Mouse (Mus musculus) thymus, adult 2 months (tissue): Measurements from ENCODE around the gene Ddhd1. TPM values are rescaled to one million over a fixed set of nuclear protein-coding genes. Genes with fewer than 3 reads are reported as not detected.
"Not testable (repeated sequence)": the region's sequence is repeated elsewhere in the genome, so short reads cannot be mapped to it uniquely, and the experiment has no call there.

ENCODE experiments used
- DNase-seq: peaks from one replicate; pipeline ENCODE4 v3.0.0; 2021
- H3K27ac ChIP-seq: fragments of 200-500 bp; 2 replicates; pipeline ENCODE4 v1.5.1; 2012; ENCODE audit warnings: low read length, control low read depth; ENCODE audit not compliant: control insufficient read depth, insufficient read depth
- H3K27me3 ChIP-seq: fragments of 200-500 bp; 2 replicates; pipeline ENCODE4 v1.6.1; 2012; ENCODE audit warnings: mild to moderate bottlenecking, low read length, moderate library complexity, mixed read lengths; ENCODE audit not compliant: control insufficient read depth, insufficient read depth
- H3K36me3 ChIP-seq: fragments of 200-500 bp; 2 replicates; pipeline ENCODE4 v1.6.1; 2012; ENCODE audit warnings: mild to moderate bottlenecking, low read length, moderate library complexity; ENCODE audit not compliant: control insufficient read depth, insufficient read depth
- H3K4me1 ChIP-seq: fragments of 200-500 bp; replicated peaks from 2 replicates; pipeline ENCODE4 v1.6.1; 2012; ENCODE audit warnings: low read length; ENCODE audit not compliant: control insufficient read depth, insufficient read depth
- H3K4me3 ChIP-seq: fragments of 200-500 bp; 2 replicates; pipeline ENCODE4 v1.5.1; 2012; ENCODE audit warnings: mild to moderate bottlenecking, low read length, control low read depth, moderate library complexity; ENCODE audit not compliant: control insufficient read depth, insufficient read depth
- CTCF ChIP-seq: fragments of 200-500 bp; IDR thresholded peaks from 2 replicates; pipeline ENCODE4 v1.5.1; 2012; ENCODE audit warnings: mild to moderate bottlenecking, control low read depth, low read length, moderate library complexity, borderline replicate concordance; ENCODE audit not compliant: control insufficient read depth, poor library complexity, insufficient read depth; ENCODE audit errors: extremely low read depth
- POLR2A ChIP-seq: fragments of 200-500 bp; IDR thresholded peaks from 2 replicates; pipeline ENCODE4 v1.6.1; 2012; ENCODE audit warnings: mild to moderate bottlenecking, low read length, control low read depth, moderate library complexity; ENCODE audit not compliant: control insufficient read depth, poor library complexity, insufficient read depth; ENCODE audit errors: extremely low read depth
- WGBS: fragments of 180-500 bp; shearing (Covaris S2); methylation state at CpG from one replicate; pipeline ENCODE4 v1.1.7; 2018; 5-methylcytosine and 5-hydroxymethylcytosine counted together
- polyA plus RNA-seq: library from polyadenylated mRNA; depleted of rRNA; stranded (reverse); fragments of >200 nt; gene quantifications from 2 replicates; pipeline ENCODE4 v1.2.3, GENCODE M21; 2012

Gene Ddhd1
- polyA plus RNA-seq, 1 experiment = 22.7 TPM

DNA sequence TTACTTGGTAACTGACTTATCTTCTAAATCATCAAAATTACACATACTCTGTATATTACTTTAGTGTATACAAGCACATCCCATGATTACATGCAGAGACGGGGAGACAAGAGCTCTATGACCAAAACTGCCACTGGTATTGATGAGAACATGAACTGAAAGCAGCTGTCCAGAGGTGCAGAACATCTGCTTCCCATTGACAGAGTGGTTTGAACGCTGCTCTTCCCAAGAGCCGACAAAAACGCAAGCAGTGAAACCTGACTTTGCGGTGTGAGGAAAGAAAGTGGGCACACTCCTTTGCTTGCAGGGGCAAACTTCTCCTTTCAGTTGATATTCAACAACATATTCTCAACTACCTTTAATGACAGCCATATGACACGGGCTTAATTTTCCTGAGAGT is 64.7 kb downstream of the Ddhd1 start:
- TF ChIP-seq CTCF (no peak), POLR2A (no peak)
- no peaks in the 10 kb centered on the region for H3K27me3 ChIP-seq
- H3K4me1 ChIP-seq = no peaks in the 10 kb centered on the region
- H3K36me3 ChIP-seq = peaks cover 16% of the 10 kb centered on the region; the same call in 1 of the 2 replicates
- no peak overlapping the region for H3K27ac ChIP-seq
- DNase-seq = no peak
- H3K4me3 ChIP-seq = no peak overlapping the region
- 98% methylated on average over 6 of the region's 6 CpGs for WGBS

DNA sequence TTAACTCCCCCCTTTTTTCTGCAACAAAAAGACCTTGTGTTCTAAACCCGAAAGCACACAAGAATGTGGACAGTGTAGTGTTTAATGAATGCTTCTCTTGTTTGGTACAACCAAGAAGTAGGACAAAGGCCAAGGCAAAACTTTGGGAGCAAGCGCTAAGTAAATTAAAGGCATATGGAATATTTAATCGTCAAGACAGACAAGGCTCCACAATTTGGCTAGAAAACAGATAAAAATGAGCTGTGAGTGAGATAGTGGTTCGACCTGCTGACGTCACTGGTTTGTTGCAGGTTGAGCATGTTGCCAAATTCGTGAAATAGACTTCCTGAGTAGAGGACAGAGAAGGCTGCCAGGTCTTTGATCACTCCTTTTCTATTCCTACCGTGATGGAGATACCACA is 69.5 kb downstream of the Ddhd1 start:
- no peak overlapping the region for H3K27ac ChIP-seq
- TF ChIP-seq POLR2A (no peak), CTCF (no peak)
- no peak overlapping the region for H3K4me3 ChIP-seq
- no peaks in the 10 kb centered on the region for H3K27me3 ChIP-seq
- 0 out of 2 replicates have a peak, but pooled peaks cover under 1% of the 10 kb centered on the region for H3K36me3 ChIP-seq
- no peaks in the 10 kb centered on the region for H3K4me1 ChIP-seq
- 89% methylated on average over 7 of the region's 7 CpGs for WGBS
- DNase-seq = no peak

- H3K27ac ChIP-seq = no peak overlapping the region
- no peak overlapping the region for H3K4me3 ChIP-seq
- WGBS = 92% methylated on average over 6 of the region's 6 CpGs
- H3K36me3 ChIP-seq = no peaks in the 10 kb centered on the region
- H3K27me3 ChIP-seq = no peaks in the 10 kb centered on the region
- no peaks in the 10 kb centered on the region for H3K4me1 ChIP-seq
- TF ChIP-seq CTCF = no peak
- no peak for DNase-seq
Measured at GRCm38 (mm10) chr14:45587536-45587935, 70.4 kb downstream of the Ddhd1 start.

- TF ChIP-seq CTCF (no peak), POLR2A (no peak)
- Histone ChIP-seq H3K4me3 (no peak overlapping the region), H3K4me1 (no peaks in the 10 kb centered on the region), H3K36me3 (no peaks in the 10 kb centered on the region), H3K27me3 (no peaks in the 10 kb centered on the region), H3K27ac (no peak overlapping the region)
- DNase-seq = no peak
- 50% methylated on average over 8 of the region's 8 CpGs for WGBS
Measured at GRCm38 (mm10) chr14:45583494-45584027, 74.4 kb downstream of the Ddhd1 start.

GRCm38 (mm10) chr14:45580923-45581827 is 76.8 kb downstream of the Ddhd1 start:
- not testable (repeated sequence) for H3K36me3 ChIP-seq, H3K4me3 ChIP-seq, H3K4me1 ChIP-seq, H3K27ac ChIP-seq, DNase-seq, H3K27me3 ChIP-seq
- 89% methylated on average over 3 of the region's 3 CpGs for WGBS

- no peaks in the 10 kb centered on the region; the same call in 1 of the 2 replicates for H3K27me3 ChIP-seq
- peak; percentile 66 for DNase-seq
- 33% methylated on average over 33 of the region's 33 CpGs for WGBS
- no peak overlapping the region for H3K4me3 ChIP-seq
- TF ChIP-seq CTCF (peak; percentile 11; the same call in 1 of the 2 replicates), POLR2A (no peak)
- peaks cover 5% of the 10 kb centered on the region; the same call in 1 of the 2 replicates for H3K4me1 ChIP-seq
- no peaks in the 10 kb centered on the region for H3K36me3 ChIP-seq
- no peak overlapping the region for H3K27ac ChIP-seq
Measured at GRCm38 (mm10) chr14:45566066-45566937, 91.6 kb downstream of the Ddhd1 start.
